Mouse (Mus musculus) cerebellum, adult 11-12 months (tissue): ENCODE data around the gene Cd44.

Experiments
- DNase-seq: peaks from one replicate; pipeline ENCODE4 v3.0.0; 2022

Cd44 gene

GRCm38 (mm10) chr2:102900875-102901827 is at the start of gene Cd44:
Gene Cd44 (minus strand): TSS chr2:102901665.
- DNase-seq: no peak

DNA sequence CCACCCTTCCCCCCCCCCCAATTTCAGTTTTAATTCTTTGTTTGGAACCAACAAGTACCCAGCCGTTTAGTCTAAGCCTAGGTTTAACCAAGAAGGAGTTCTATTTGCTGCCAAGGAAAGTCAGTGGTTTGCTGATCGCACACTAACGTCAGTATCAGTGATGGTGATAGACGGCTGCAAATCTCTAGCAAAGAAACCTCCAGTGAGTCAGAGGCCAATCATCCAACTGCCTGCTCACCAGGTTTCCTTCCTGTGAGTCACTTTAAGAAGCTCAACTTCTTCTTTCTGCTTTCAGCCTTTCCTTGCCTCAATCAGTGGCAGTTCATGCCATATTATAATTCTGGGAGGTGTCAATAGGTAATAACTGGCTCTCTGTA is 47.0 kb upstream of the Cd44 start:
- no peak for DNase-seq

DNA sequence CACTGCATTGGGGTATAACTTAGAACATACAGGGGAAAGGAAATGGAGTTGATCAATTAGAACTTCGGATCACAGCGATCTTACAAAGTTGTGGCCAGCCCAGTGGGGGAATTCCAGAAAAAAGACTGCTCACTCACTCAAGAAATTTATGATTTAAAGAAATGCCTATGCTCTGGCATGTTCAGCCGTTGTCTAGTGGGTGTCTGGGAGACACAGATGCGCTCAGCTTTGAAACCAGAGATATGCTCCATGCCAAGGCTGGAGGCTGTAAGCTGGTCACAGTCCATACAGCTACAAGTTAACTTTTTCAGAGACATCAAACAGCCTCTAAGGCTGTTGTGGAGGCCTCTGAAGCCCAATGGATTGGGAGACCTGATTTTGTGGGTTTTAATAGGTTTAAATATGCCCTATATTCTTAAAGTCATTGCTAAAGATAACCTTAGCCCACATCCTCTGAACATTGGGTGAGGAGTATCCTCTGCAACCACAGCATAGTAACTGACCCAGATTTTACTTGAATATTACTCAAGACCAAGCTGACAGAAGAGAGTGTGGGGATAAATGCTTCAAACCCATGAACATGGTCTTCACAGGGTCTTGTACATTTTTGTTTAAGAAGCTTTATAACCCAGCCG is 46.5 kb upstream of the Cd44 start:
- DNase-seq: no peak

- no peak for DNase-seq
Measured at GRCm38 (mm10) chr2:102945111-102945510, 43.6 kb upstream of the Cd44 start.

- no peak for DNase-seq
Measured at GRCm38 (mm10) chr2:102944415-102945012, 43.0 kb upstream of the Cd44 start.

- no peak for DNase-seq
Measured at GRCm38 (mm10) chr2:102943983-102944382, 42.5 kb upstream of the Cd44 start.

- DNase-seq: no peak
Measured at GRCm38 (mm10) chr2:102942782-102943080, 41.3 kb upstream of the Cd44 start.

DNA sequence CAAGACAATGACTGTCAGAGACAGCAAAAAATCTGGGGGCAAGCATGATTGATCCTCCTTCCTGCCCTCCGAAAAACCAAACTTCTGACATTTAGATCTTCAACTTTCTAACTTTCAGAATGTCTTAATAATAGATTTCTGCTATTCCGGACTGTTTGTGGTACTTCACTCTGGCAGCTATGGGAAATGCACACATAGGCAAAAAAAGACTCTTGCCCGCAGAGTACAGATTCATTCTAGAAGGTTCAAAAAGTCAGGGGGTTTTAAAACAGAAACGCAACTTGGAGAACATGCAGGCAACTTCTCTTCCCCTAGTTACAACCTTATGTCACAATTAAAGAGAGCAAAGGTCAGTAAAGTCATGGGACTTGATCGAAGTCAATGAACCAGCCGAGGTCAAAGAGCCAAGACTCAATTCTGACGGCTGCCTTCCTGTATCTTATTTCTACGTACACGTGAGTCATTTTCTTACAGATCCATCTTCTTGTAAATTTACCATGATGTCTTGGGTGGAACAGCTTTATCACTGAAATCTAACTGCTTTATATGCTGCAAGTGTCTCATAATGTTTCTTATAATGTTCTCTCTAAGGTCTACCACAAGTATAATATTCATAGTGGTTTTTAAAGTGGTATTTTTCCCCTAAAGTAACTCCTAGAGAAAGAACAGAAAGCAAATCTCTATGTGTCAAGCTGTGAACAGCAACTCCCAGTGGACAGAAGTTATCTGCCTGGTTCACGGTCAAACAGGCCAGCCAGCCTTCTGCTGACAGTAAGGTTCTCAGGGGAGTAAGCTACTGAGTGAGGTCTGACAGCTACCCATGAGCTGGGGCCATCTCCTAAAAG is 40.7 kb upstream of the Cd44 start:
- no peak for DNase-seq

GRCm38 (mm10) chr2:102940813-102941361 is 39.4 kb upstream of the Cd44 start:
- DNase-seq: no peak

DNA sequence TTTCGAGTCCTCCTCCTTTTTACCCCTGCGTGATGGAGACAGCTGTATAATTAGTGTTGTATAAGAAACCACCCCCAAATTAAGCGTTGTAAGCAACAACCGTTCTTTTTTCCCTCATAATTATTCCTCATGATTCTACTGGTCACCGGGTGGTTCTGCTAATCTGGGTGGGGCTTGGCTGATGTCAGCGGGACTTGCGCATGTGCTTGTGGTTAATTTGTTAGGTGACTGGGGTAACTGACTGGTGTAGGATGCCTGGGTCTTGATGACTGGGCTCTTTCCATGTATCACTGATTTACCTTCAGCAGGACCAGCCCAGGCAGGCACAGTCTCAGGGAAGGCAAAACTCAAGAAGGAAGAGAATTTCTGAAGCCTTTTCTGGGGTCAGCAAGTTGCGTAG is 38.7 kb upstream of the Cd44 start:
- DNase-seq: no peak

GRCm38 (mm10) chr2:102936886-102937285 is 35.4 kb upstream of the Cd44 start:
- no peak for DNase-seq

GRCm38 (mm10) chr2:102934834-102935233 is 33.4 kb upstream of the Cd44 start:
- no peak for DNase-seq

DNA sequence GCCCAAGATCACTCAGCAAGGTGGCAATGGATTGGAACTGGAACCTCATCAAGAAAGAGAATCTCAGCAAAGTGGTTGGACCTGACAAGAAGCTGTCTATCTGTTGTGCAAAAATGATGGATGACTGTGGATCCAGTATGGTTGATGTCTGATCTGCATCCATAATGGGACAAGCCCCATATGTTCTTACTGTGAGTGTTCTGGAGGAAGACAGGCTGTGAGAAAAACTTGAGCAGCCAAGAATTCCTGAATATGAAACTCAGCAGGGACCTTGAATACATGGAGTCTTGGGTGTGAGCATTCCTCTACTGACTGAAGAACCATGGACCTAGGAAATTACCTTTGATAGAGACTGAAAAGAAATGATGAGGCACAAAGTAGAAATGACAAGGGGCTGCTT is 32.3 kb upstream of the Cd44 start:
- no peak for DNase-seq

- no peak for DNase-seq
Measured at GRCm38 (mm10) chr2:102933142-102933541, 31.7 kb upstream of the Cd44 start.

GRCm38 (mm10) chr2:102932667-102933066 is 31.2 kb upstream of the Cd44 start:
- no peak for DNase-seq

GRCm38 (mm10) chr2:102928211-102928610 is 26.7 kb upstream of the Cd44 start:
- DNase-seq: no peak

DNA sequence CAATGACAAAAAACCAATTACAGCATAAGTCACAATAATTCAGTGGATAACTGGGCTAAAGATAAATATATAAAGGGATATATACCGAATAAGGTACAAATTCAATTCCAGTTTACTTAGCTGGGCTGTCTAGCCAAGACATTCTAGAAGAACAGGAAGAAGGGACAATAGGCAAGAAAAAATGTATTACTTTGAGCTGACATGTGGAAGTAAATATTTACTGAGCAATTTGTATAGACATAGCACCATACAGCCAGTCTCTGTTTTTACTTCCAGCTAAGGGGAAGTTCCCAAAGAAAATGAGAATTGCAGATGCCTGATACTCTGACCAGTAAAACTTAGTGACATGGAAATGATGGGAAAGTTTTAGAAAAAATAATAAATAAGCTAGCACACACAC is 23.0 kb upstream of the Cd44 start:
- no peak for DNase-seq

GRCm38 (mm10) chr2:102923682-102924081 is 22.2 kb upstream of the Cd44 start:
- no peak for DNase-seq

DNA sequence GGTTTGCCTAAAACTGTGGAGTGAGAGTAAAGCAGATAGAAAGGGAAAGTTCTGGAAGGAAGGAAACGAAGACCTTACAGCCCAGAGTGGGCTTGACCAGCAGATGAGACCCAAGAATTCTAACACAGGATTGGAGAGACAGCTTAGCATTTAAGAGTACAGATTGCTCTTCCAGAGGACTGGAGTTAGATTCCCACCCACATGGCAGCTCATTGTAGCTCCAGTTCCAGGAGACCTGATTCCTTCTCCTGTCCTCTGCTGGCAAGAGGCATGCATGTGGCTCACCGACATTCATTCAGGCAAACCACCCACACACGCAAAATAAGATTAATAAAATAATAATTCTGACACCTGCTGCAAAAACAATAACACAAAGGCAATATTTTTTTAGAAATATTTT is 20.6 kb upstream of the Cd44 start:
- DNase-seq: no peak

- DNase-seq: no peak
Measured at GRCm38 (mm10) chr2:102918301-102918700, 16.8 kb upstream of the Cd44 start.

- no peak for DNase-seq
Measured at GRCm38 (mm10) chr2:102916596-102916995, 15.1 kb upstream of the Cd44 start.

- DNase-seq: no peak
Measured at GRCm38 (mm10) chr2:102914675-102915074, 13.2 kb upstream of the Cd44 start.
